Mouse (Mus musculus): ENCODE results near the gene Itpr2. TPM values are rescaled to one million over a fixed set of nuclear protein-coding genes. Genes with fewer than 3 reads are reported as not detected.

Itpr2 gene
- polyA plus RNA-seq, 1 experiment = 35.0 TPM

GRCm38 (mm10) chr6:146229967-146230366 is 272.1 kb downstream of the Itpr2 start:
- H3K4me1 ChIP-seq (ENCODE audit: control insufficient read depth, insufficient read depth, insufficient read length, low read length) = no peaks in the 10 kb centered on the region
- H3K4me3 ChIP-seq (ENCODE audit: insufficient read depth, low read depth, low read length) = no peak overlapping the region
- no peak overlapping the region for H3K27ac ChIP-seq (replicated peaks; ENCODE audit: low read depth, low read length)

GRCm38 (mm10) chr6:146229519-146229918 is 272.5 kb downstream of the Itpr2 start:
- Histone ChIP-seq H3K4me3 (ENCODE audit: insufficient read depth, low read depth, low read length) (no peak overlapping the region), H3K4me1 (ENCODE audit: control insufficient read depth, insufficient read depth, insufficient read length, low read length) (no peaks in the 10 kb centered on the region)

GRCm38 (mm10) chr6:146228048-146228447 is 274.0 kb downstream of the Itpr2 start:
- H3K4me3 ChIP-seq (ENCODE audit: insufficient read depth, low read depth, low read length) = no peak overlapping the region
- H3K27ac ChIP-seq (replicated peaks; ENCODE audit: low read depth, low read length) = no peak overlapping the region
- H3K4me1 ChIP-seq (ENCODE audit: control insufficient read depth, insufficient read depth, insufficient read length, low read length) = no peaks in the 10 kb centered on the region

More at GRCm38 (mm10) chr6:146229519-146229918, 272.5 kb downstream of the Itpr2 start:
- H3K27ac ChIP-seq (replicated peaks; ENCODE audit: low read depth, low read length) = no peak overlapping the region

GRCm38 (mm10) chr6:146222403-146223063 is 279.5 kb downstream of the Itpr2 start:
- H3K27ac ChIP-seq (replicated peaks; ENCODE audit: low read depth, low read length) = peak overlapping the region; percentile 45

GRCm38 (mm10) chr6:146221371-146222336 is 280.4 kb downstream of the Itpr2 start:
- H3K4me3 ChIP-seq (ENCODE audit: insufficient read depth, low read depth, low read length) = no peak overlapping the region
- peak overlapping the region; percentile 56 for H3K27ac ChIP-seq (replicated peaks; ENCODE audit: low read depth, low read length)
- H3K4me1 ChIP-seq (ENCODE audit: control insufficient read depth, insufficient read depth, insufficient read length, low read length) = peaks cover 11% of the 10 kb centered on the region

More at GRCm38 (mm10) chr6:146222403-146223063, 279.5 kb downstream of the Itpr2 start:
- Histone ChIP-seq H3K4me3 (ENCODE audit: insufficient read depth, low read depth, low read length) (no peak overlapping the region), H3K4me1 (ENCODE audit: control insufficient read depth, insufficient read depth, insufficient read length, low read length) (peaks cover 11% of the 10 kb centered on the region)

GRCm38 (mm10) chr6:146220071-146220470 is 282.0 kb downstream of the Itpr2 start:
- H3K4me3 ChIP-seq (ENCODE audit: insufficient read depth, low read depth, low read length) = no peak overlapping the region
- H3K4me1 ChIP-seq (ENCODE audit: control insufficient read depth, insufficient read depth, insufficient read length, low read length) = peaks cover 11% of the 10 kb centered on the region
- H3K27ac ChIP-seq (replicated peaks; ENCODE audit: low read depth, low read length) = no peak overlapping the region

- no peak overlapping the region for H3K4me3 ChIP-seq (ENCODE audit: insufficient read depth, low read depth, low read length)
- H3K4me1 ChIP-seq (ENCODE audit: control insufficient read depth, insufficient read depth, insufficient read length, low read length) = peaks cover 11% of the 10 kb centered on the region
- H3K27ac ChIP-seq (replicated peaks; ENCODE audit: low read depth, low read length) = no peak overlapping the region
Measured at GRCm38 (mm10) chr6:146219534-146219933, 282.5 kb downstream of the Itpr2 start.

- no peak overlapping the region for H3K4me3 ChIP-seq (ENCODE audit: insufficient read depth, low read depth, low read length)
- no peaks in the 10 kb centered on the region for H3K4me1 ChIP-seq (ENCODE audit: control insufficient read depth, insufficient read depth, insufficient read length, low read length)
- no peak overlapping the region for H3K27ac ChIP-seq (replicated peaks; ENCODE audit: low read depth, low read length)
Measured at GRCm38 (mm10) chr6:146215302-146215701, 286.7 kb downstream of the Itpr2 start.

GRCm38 (mm10) chr6:146212339-146212738 is 289.7 kb downstream of the Itpr2 start:
- no peak overlapping the region for H3K27ac ChIP-seq (replicated peaks; ENCODE audit: low read depth, low read length)
- no peak overlapping the region for H3K4me3 ChIP-seq (ENCODE audit: insufficient read depth, low read depth, low read length)
- peaks cover 15% of the 10 kb centered on the region for H3K4me1 ChIP-seq (ENCODE audit: control insufficient read depth, insufficient read depth, insufficient read length, low read length)

- no peak overlapping the region for H3K4me3 ChIP-seq (ENCODE audit: insufficient read depth, low read depth, low read length)
- no peak overlapping the region for H3K27ac ChIP-seq (replicated peaks; ENCODE audit: low read depth, low read length)
- H3K4me1 ChIP-seq (ENCODE audit: control insufficient read depth, insufficient read depth, insufficient read length, low read length) = peaks cover 21% of the 10 kb centered on the region
Measured at GRCm38 (mm10) chr6:146211233-146211632, 290.8 kb downstream of the Itpr2 start.

GRCm38 (mm10) chr6:146208983-146209382 is 293.0 kb downstream of the Itpr2 start:
- peak overlapping the region; percentile 76 for H3K27ac ChIP-seq (replicated peaks; ENCODE audit: low read depth, low read length)
- H3K4me3 ChIP-seq (ENCODE audit: insufficient read depth, low read depth, low read length) = no peak overlapping the region
- H3K4me1 ChIP-seq (ENCODE audit: control insufficient read depth, insufficient read depth, insufficient read length, low read length) = peaks cover 21% of the 10 kb centered on the region

GRCm38 (mm10) chr6:146207204-146207959 is 294.6 kb downstream of the Itpr2 start:
- Histone ChIP-seq H3K4me1 (ENCODE audit: control insufficient read depth, insufficient read depth, insufficient read length, low read length) (peaks cover 21% of the 10 kb centered on the region), H3K27ac (replicated peaks; ENCODE audit: low read depth, low read length) (peak overlapping the region; percentile 89), H3K4me3 (ENCODE audit: insufficient read depth, low read depth, low read length) (no peak overlapping the region)

GRCm38 (mm10) chr6:146205136-146205535 is 296.9 kb downstream of the Itpr2 start:
- Histone ChIP-seq H3K4me3 (ENCODE audit: insufficient read depth, low read depth, low read length) (no peak overlapping the region), H3K27ac (replicated peaks; ENCODE audit: low read depth, low read length) (no peak overlapping the region), H3K4me1 (ENCODE audit: control insufficient read depth, insufficient read depth, insufficient read length, low read length) (peaks cover 21% of the 10 kb centered on the region)

GRCm38 (mm10) chr6:146204470-146204869 is 297.6 kb downstream of the Itpr2 start:
- Histone ChIP-seq H3K4me3 (ENCODE audit: insufficient read depth, low read depth, low read length) (no peak overlapping the region), H3K4me1 (ENCODE audit: control insufficient read depth, insufficient read depth, insufficient read length, low read length) (peaks cover 21% of the 10 kb centered on the region), H3K27ac (replicated peaks; ENCODE audit: low read depth, low read length) (no peak overlapping the region)

- no peak overlapping the region for H3K27ac ChIP-seq (replicated peaks; ENCODE audit: low read depth, low read length)
Measured at GRCm38 (mm10) chr6:146197868-146198379, 304.1 kb downstream of the Itpr2 start.

More at GRCm38 (mm10) chr6:146197868-146198379, 304.1 kb downstream of the Itpr2 start:
- no peak overlapping the region for H3K4me3 ChIP-seq (ENCODE audit: insufficient read depth, low read depth, low read length)
- no peaks in the 10 kb centered on the region for H3K4me1 ChIP-seq (ENCODE audit: control insufficient read depth, insufficient read depth, insufficient read length, low read length)

Measured in brown adipose tissue, adult 24 weeks (tissue).